Mouse (Mus musculus): ENCODE measurements around the gene Hand2. TPM values are rescaled to one million over a fixed set of nuclear protein-coding genes. Genes with fewer than 3 reads are reported as not detected.

Hand2 gene
- polyA plus RNA-seq, 1 experiment from 2014 or later: 0.12 TPM

DNA sequence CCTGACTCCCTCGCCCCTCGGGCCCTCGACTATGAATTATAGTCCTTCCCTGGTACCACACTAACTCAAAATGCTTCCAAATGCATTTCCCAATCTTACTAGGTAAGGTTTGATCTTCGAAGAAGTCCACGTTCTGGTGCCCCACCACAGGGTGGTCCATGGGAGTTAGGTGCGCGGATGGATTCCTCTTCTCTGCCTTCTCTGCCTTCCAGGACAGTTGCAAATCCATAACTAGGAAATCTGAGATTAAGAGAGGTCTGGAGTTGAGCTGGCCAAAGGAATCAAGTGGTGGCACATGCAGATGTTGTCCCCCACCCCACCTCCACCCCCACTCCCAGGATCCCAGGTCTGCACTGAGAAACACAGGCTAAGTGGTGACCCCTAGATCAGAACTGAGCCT is 25.6 kb downstream of the Hand2 start:
- ATAC-seq (no peak), DNase-seq (ENCODE audit: low spot score) (no peak)
- no peak overlapping the region for H3K4me2 ChIP-seq (replicated peaks; ENCODE audit: low read depth, low read length)
- H3K27ac ChIP-seq (ENCODE audit: low read length): no peak overlapping the region
- WGBS: 8% methylated on average over 7 of the region's 7 CpGs
- no peak for TF ChIP-seq CTCF (IDR thresholded peaks at IDR 0.05)
- no peak for TF ChIP-seq EP300 (IDR thresholded peaks at IDR 0.05)
- H3K9ac ChIP-seq (replicated peaks; ENCODE audit: low read depth): no peak overlapping the region
- no peaks in the 10 kb centered on the region for H3K36me3 ChIP-seq (ENCODE audit: insufficient read depth, low read length)
- no peak overlapping the region for H3K4me3 ChIP-seq (ENCODE audit: low read depth, low read length)
- no peaks in the 10 kb centered on the region for H3K4me1 ChIP-seq (ENCODE audit: insufficient read depth, low read depth, low read length)
- peaks cover 72% of the 10 kb centered on the region for H3K27me3 ChIP-seq (replicated peaks; ENCODE audit: insufficient read depth, low read length)
- no peaks in the 10 kb centered on the region for H3K9me3 ChIP-seq (ENCODE audit: low read length)

DNA sequence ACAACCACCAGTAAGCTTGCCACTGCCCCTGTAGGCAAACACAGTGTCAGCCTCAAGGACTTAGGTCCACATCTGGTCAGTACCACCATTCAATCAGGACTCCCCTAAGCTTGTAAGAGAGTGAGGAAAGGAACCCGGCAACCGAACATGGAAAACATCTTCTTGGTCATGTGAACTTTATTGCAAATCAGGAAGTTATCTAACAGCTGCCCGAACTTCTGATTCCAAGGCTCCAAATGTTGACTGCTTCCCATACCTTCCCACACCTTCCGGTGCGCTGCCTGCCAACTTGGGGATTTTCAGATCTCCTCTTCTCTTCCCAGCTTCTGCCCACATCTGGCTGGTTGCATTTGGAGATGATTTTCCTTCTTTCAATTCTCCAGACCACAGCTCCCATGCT is 26.4 kb downstream of the Hand2 start:
- Histone ChIP-seq H3K4me2 (replicated peaks; ENCODE audit: low read depth, low read length) (no peak overlapping the region), H3K9ac (replicated peaks; ENCODE audit: low read depth) (no peak overlapping the region), H3K27ac (ENCODE audit: low read length) (no peak overlapping the region), H3K27me3 (replicated peaks; ENCODE audit: insufficient read depth, low read length) (peaks cover 70% of the 10 kb centered on the region), H3K4me1 (ENCODE audit: insufficient read depth, low read depth, low read length) (no peaks in the 10 kb centered on the region), H3K4me3 (ENCODE audit: low read depth, low read length) (no peak overlapping the region), H3K36me3 (ENCODE audit: insufficient read depth, low read length) (no peaks in the 10 kb centered on the region), H3K9me3 (ENCODE audit: low read length) (no peaks in the 10 kb centered on the region)
- WGBS: 6% methylated on average over 5 of the region's 5 CpGs
- no peak for TF ChIP-seq EP300 (IDR thresholded peaks at IDR 0.05)
- no peak for TF ChIP-seq CTCF (IDR thresholded peaks at IDR 0.05)
- ATAC-seq (no peak), DNase-seq (ENCODE audit: low spot score) (no peak)

DNA sequence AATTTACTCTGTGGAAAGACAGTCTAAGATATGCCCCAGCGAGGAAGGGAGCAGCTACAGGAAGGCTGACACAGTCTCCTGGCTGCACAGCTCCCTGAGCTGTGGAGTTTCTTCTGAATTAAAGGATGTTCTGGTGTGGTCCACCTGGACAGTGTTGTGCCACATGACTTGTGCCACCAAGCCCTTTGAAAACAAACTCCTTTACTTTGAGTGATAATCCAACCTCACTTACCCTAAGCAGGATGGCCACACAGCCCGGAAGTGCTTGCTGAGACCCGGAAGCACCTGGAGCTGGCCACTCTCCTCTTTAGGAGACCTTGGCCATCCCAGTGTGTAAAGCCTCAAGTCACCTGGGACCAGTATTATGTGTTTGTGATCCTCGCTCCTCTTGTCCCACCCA is 27.5 kb downstream of the Hand2 start:
- no peaks in the 10 kb centered on the region for H3K36me3 ChIP-seq (ENCODE audit: insufficient read depth, low read length)
- 8% methylated on average over 4 of the region's 4 CpGs for WGBS
- H3K27ac ChIP-seq (ENCODE audit: low read length): no peak overlapping the region
- no peak overlapping the region for H3K9ac ChIP-seq (replicated peaks; ENCODE audit: low read depth)
- peaks cover 62% of the 10 kb centered on the region for H3K27me3 ChIP-seq (replicated peaks; ENCODE audit: insufficient read depth, low read length)
- H3K9me3 ChIP-seq (ENCODE audit: low read length): no peaks in the 10 kb centered on the region
- no peaks in the 10 kb centered on the region for H3K4me1 ChIP-seq (ENCODE audit: insufficient read depth, low read depth, low read length)
- TF ChIP-seq CTCF (IDR thresholded peaks at IDR 0.05) (no peak), EP300 (IDR thresholded peaks at IDR 0.05) (no peak)
- DNase-seq (ENCODE audit: low spot score) (no peak), ATAC-seq (no peak)
- H3K4me2 ChIP-seq (replicated peaks; ENCODE audit: low read depth, low read length): no peak overlapping the region
- no peak overlapping the region for H3K4me3 ChIP-seq (ENCODE audit: low read depth, low read length)

DNA sequence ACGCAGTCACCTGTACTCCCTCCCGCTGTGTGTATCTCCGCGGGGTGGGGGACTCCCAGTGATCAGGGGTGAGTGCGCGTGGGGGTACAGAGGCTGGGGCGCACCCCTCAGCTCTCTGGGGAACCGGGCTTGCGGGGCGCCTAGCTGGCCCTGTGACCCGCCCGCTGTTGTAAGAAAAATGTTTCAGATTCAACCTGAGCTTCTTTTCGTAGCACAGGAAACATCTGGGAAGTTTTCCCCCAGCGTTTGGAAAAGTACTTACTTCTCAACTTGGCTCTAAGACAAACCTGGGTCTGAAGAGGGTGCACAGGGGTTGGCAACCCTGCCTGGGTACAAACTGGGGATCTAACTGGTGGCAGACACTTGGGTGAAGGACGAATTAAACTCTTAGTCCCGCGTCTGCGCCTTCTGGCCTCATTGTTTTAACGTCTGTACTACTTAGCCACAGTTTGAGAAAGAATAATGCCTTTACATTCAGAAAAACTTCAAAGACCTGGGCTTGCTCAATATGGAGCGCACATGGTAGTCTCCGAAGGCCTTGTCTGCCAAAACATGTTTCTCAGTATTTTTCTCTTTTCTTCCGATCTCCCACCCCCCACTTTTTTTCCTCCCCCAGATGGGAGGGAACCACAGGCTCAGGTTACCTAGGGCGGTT is 28.2 kb downstream of the Hand2 start:
- DNase-seq (ENCODE audit: low spot score): no peak
- peaks cover 58% of the 10 kb centered on the region for H3K27me3 ChIP-seq (replicated peaks; ENCODE audit: insufficient read depth, low read length)

DNA sequence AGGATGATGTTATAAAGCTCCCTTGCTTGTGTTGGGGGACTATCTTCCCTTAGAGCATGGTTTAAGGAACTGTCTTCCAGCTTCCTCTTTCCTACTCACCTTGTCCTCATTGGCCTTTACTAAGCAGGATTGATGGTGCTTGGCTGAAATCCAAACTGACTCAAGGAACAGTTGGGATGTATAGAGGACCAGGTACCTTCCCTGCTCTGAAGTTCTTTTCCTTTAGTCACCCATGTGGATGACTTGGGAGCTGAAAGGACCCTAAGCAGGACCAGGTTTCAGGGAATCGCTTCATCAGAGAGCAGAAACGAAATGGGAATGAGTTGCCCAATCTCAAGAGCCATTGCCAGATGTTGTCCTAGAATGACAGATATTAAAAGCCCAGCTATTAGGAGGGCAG is 31.1 kb downstream of the Hand2 start:
- TF ChIP-seq EP300 (IDR thresholded peaks at IDR 0.05) (no peak), CTCF (IDR thresholded peaks at IDR 0.05) (no peak)
- ATAC-seq: no peak
- H3K4me1 ChIP-seq (ENCODE audit: insufficient read depth, low read depth, low read length): no peaks in the 10 kb centered on the region
- DNase-seq (ENCODE audit: low spot score): no peak
- no peak overlapping the region for H3K4me3 ChIP-seq (ENCODE audit: low read depth, low read length)
- no peaks in the 10 kb centered on the region for H3K36me3 ChIP-seq (ENCODE audit: insufficient read depth, low read length)
- peaks cover 37% of the 10 kb centered on the region for H3K27me3 ChIP-seq (replicated peaks; ENCODE audit: insufficient read depth, low read length)
- no peaks in the 10 kb centered on the region for H3K9me3 ChIP-seq (ENCODE audit: low read length)
- 35% methylated on average over 2 of the region's 2 CpGs for WGBS
- H3K27ac ChIP-seq (ENCODE audit: low read length): no peak overlapping the region
- no peak overlapping the region for H3K4me2 ChIP-seq (replicated peaks; ENCODE audit: low read depth, low read length)
- H3K9ac ChIP-seq (replicated peaks; ENCODE audit: low read depth): no peak overlapping the region

More for the DNA sequence above, 28.2 kb downstream of the Hand2 start:
- H3K9me3 ChIP-seq (ENCODE audit: low read length): no peaks in the 10 kb centered on the region
- no peaks in the 10 kb centered on the region for H3K4me1 ChIP-seq (ENCODE audit: insufficient read depth, low read depth, low read length)
- no peak overlapping the region for H3K4me2 ChIP-seq (replicated peaks; ENCODE audit: low read depth, low read length)
- no peak overlapping the region for H3K4me3 ChIP-seq (ENCODE audit: low read depth, low read length)
- no peaks in the 10 kb centered on the region for H3K36me3 ChIP-seq (ENCODE audit: insufficient read depth, low read length)
- H3K9ac ChIP-seq (replicated peaks; ENCODE audit: low read depth): no peak overlapping the region
- ATAC-seq: no peak
- no peak overlapping the region for H3K27ac ChIP-seq (ENCODE audit: low read length)
- TF ChIP-seq EP300 (IDR thresholded peaks at IDR 0.05) (no peak), CTCF (IDR thresholded peaks at IDR 0.05) (no peak)
- 4% methylated on average over 23 of the region's 23 CpGs for WGBS

DNA sequence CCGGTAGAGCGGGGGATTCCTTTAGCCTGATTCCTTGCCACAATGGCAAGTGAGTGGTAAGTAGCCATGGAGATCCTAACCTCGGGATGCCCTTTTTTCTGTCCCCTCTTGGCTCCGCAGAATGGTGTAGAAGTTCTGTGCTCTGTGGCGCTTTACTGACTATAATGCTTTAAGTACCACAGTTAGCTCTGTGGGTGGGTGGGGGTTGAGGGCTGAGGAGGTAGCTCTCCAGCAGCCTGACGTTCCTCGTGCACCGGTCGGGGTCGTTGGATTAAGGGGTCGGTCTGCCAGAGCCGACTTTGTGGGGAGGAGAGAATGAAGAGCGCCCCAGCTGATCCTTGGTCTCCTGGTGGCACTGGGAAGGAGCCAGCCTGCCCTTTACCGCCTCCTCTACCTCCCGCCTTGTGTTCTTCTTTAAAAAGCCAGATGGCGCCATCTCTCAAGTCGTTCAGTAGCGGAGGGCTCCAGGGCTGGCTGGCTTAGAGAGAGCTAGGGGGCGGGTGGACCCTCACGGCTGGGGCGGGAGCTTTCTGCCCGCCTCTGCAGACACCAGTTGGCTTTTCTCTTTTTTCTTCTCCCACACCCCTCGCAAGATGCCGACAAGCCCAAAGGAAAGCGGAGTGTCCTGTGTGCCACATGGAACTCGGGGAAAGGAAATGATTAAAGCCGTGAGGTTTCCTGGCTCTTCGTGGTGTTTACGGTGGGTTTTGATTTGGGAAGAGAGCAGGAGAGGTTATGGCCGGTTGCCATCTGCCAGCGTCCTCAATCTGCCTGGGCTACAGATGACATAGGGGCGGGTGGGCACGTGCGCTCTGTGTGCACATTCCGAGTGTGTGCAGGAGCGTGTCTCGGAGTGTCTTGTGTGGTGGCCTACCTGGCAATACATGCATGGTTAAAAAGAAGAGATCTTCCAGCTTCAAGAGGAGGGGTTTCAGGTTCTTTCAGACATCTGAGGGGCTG is 32.8 kb downstream of the Hand2 start:
- Histone ChIP-seq H3K27me3 (replicated peaks; ENCODE audit: insufficient read depth, low read length) (peaks cover 20% of the 10 kb centered on the region; the same call in 1 of the 2 replicates), H3K27ac (ENCODE audit: low read length) (no peak overlapping the region)

More for the DNA sequence above, 32.8 kb downstream of the Hand2 start:
- ATAC-seq (peak; percentile 73), DNase-seq (ENCODE audit: low spot score) (peak; percentile 80)
- Histone ChIP-seq H3K9me3 (ENCODE audit: low read length) (no peaks in the 10 kb centered on the region), H3K4me3 (ENCODE audit: low read depth, low read length) (peak overlapping the region; percentile 38), H3K4me2 (replicated peaks; ENCODE audit: low read depth, low read length) (peak overlapping the region; percentile 45), H3K4me1 (ENCODE audit: insufficient read depth, low read depth, low read length) (no peaks in the 10 kb centered on the region), H3K36me3 (ENCODE audit: insufficient read depth, low read length) (no peaks in the 10 kb centered on the region), H3K9ac (replicated peaks; ENCODE audit: low read depth) (no peak overlapping the region)
- 4% methylated on average over 37 of the region's 37 CpGs for WGBS
- TF ChIP-seq CTCF (IDR thresholded peaks at IDR 0.05) (peak; percentile 69), EP300 (IDR thresholded peaks at IDR 0.05) (no peak)
